Comparison of ENCODE assay signal across 28 mouse cellular contexts in the genomic region with DNA sequence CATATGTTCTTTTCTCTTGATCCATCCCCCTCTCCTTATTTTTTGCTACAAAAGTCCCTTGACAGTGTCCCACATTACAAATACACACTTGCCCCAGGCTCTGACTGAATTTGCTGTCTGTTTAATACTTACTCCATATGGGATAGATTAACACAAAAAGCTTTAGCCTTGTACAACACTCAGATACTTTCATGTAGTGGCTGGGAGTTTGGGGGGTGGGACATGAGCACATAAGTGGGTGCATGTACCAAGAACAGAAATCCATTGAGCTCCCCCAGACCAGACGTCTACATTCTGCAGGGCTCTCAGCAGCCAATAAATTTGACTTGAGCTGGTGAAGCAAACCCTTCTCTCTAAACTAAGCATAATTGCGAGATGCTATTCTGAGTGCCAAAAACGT.
DNase-seq lines count a peak whose midpoint lies in the region; ATAC-seq lines count a peak whose summit lies in the region.
"Had no signal": no experiment of that assay in that cellular context is flagged by ENCODE, and none has a peak within 500 bp of the region (broad histone marks: within the 10 kb centered on the region; RNA-seq: fewer than 3 reads in every experiment).

No protein-coding gene starts in this region.

- no peaks in the 10 kb centered on the region for H3K36me3 ChIP-seq in midbrain, embryonic 11.5 days (ENCODE audit: control insufficient read depth, insufficient read depth, low read length)
- H3K36me3 ChIP-seq in midbrain, embryonic 13.5 days = no peaks in the 10 kb centered on the region
- no peaks in the 10 kb centered on the region for H3K36me3 ChIP-seq in embryonic facial prominence, embryonic 15.5 days
- H3K36me3 ChIP-seq in limb, embryonic 12.5 days = no peaks in the 10 kb centered on the region
- H3K36me3 ChIP-seq: forebrain, embryonic 12.5 days; heart, embryonic 10.5 days; heart, embryonic 15.5 days; intestine, embryonic 15.5 days; liver, embryonic 12.5 days; midbrain, embryonic 15.5 days had no signal

- H3K4me3 ChIP-seq in midbrain, embryonic 11.5 days (ENCODE audit: low read depth, low read length) = no peak overlapping the region
- no peak overlapping the region for H3K4me3 ChIP-seq in midbrain, embryonic 13.5 days (replicated peaks)
- no peak overlapping the region for H3K4me3 ChIP-seq in embryonic facial prominence, embryonic 15.5 days (replicated peaks)
- no peak overlapping the region for H3K4me3 ChIP-seq in limb, embryonic 12.5 days (replicated peaks)
- H3K4me3 ChIP-seq: forebrain, embryonic 12.5 days; heart, embryonic 10.5 days; heart, embryonic 15.5 days; intestine, embryonic 15.5 days; layer of hippocampus, adult 2 months; left cerebral cortex, adult 2 months; liver, embryonic 12.5 days; megakaryocyte, embryonic 14.5 days; midbrain, embryonic 15.5 days had no signal

- no peak overlapping the region for H3K9ac ChIP-seq in midbrain, embryonic 11.5 days (ENCODE audit: low read length)
- no peak overlapping the region for H3K9ac ChIP-seq in midbrain, embryonic 13.5 days (replicated peaks)
- no peak overlapping the region for H3K9ac ChIP-seq in embryonic facial prominence, embryonic 15.5 days
- no peak overlapping the region for H3K9ac ChIP-seq in limb, embryonic 12.5 days (replicated peaks)
- H3K9ac ChIP-seq: forebrain, embryonic 12.5 days; forebrain, postnatal 0 days; heart, embryonic 15.5 days; intestine, embryonic 15.5 days; liver, embryonic 12.5 days; liver, postnatal 0 days; midbrain, embryonic 15.5 days had no signal

- no peaks in the 10 kb centered on the region for H3K9me3 ChIP-seq in midbrain, embryonic 11.5 days (ENCODE audit: control insufficient read depth, low read length)
- no peaks in the 10 kb centered on the region for H3K9me3 ChIP-seq in midbrain, embryonic 13.5 days
- no peaks in the 10 kb centered on the region for H3K9me3 ChIP-seq in embryonic facial prominence, embryonic 15.5 days (replicated peaks)
- H3K9me3 ChIP-seq in limb, embryonic 12.5 days = no peaks in the 10 kb centered on the region
- H3K9me3 ChIP-seq: forebrain, embryonic 12.5 days; heart, embryonic 10.5 days; heart, embryonic 15.5 days; intestine, embryonic 15.5 days; liver, embryonic 12.5 days; midbrain, embryonic 15.5 days had no signal

- H3K4me2 ChIP-seq in midbrain, embryonic 11.5 days = no peak overlapping the region
- H3K4me2 ChIP-seq in midbrain, embryonic 13.5 days (replicated peaks) = no peak overlapping the region
- peak overlapping the region; percentile 17; the same call in 1 of the 2 replicates for H3K4me2 ChIP-seq in embryonic facial prominence, embryonic 15.5 days (replicated peaks)
- peak overlapping the region; percentile 16 for H3K4me2 ChIP-seq in limb, embryonic 12.5 days
- H3K4me2 ChIP-seq: forebrain, embryonic 12.5 days; heart, embryonic 15.5 days; intestine, embryonic 15.5 days; liver, embryonic 12.5 days; midbrain, embryonic 15.5 days had no signal

- 81% methylated on average over 3 of the region's 3 CpGs for WGBS in midbrain, embryonic 11.5 days
- 79% methylated on average over 3 of the region's 3 CpGs for WGBS in midbrain, embryonic 13.5 days
- 28% methylated on average over 3 of the region's 3 CpGs for WGBS in embryonic facial prominence, embryonic 15.5 days
- 17% methylated on average over 3 of the region's 3 CpGs for WGBS in limb, embryonic 12.5 days

- H3K4me1 ChIP-seq in midbrain, embryonic 11.5 days (ENCODE audit: control insufficient read depth, insufficient read depth, low read length) = peaks cover 11% of the 10 kb centered on the region
- peaks cover 19% of the 10 kb centered on the region for H3K4me1 ChIP-seq in midbrain, embryonic 13.5 days (replicated peaks)
- H3K4me1 ChIP-seq in embryonic facial prominence, embryonic 15.5 days = peaks cover 24% of the 10 kb centered on the region
- peaks cover 63% of the 10 kb centered on the region for H3K4me1 ChIP-seq in limb, embryonic 12.5 days (replicated peaks)
- H3K4me1 ChIP-seq: liver, embryonic 12.5 days; megakaryocyte, embryonic 14.5 days had no signal

- H3K27me3 ChIP-seq in midbrain, embryonic 11.5 days (ENCODE audit: control insufficient read depth, insufficient read depth, low read length) = no peaks in the 10 kb centered on the region
- H3K27me3 ChIP-seq in midbrain, embryonic 13.5 days = no peaks in the 10 kb centered on the region
- no peaks in the 10 kb centered on the region for H3K27me3 ChIP-seq in embryonic facial prominence, embryonic 15.5 days
- no peaks in the 10 kb centered on the region for H3K27me3 ChIP-seq in limb, embryonic 12.5 days
- H3K27me3 ChIP-seq: forebrain, embryonic 12.5 days; heart, embryonic 15.5 days; intestine, embryonic 15.5 days; liver, embryonic 12.5 days; megakaryocyte, embryonic 14.5 days; midbrain, embryonic 15.5 days had no signal

- ATAC-seq in midbrain, embryonic 11.5 days (ENCODE audit: low FRiP score) = no peak
- ATAC-seq in midbrain, embryonic 13.5 days = no peak
- peak; percentile 81 for ATAC-seq in embryonic facial prominence, embryonic 15.5 days (ENCODE audit: insufficient number of reproducible peaks, low FRiP score, low TSS enrichment, low read depth)
- ATAC-seq in limb, embryonic 12.5 days (ENCODE audit: insufficient number of reproducible peaks, insufficient read depth, low FRiP score, low TSS enrichment, low read depth) = peak; percentile 87
- ATAC-seq in activated CD4-positive, CD25-positive, alpha-beta regulatory T cell, adult 4 months = no peak
- ATAC-seq in megakaryocyte, adult 5-6 weeks (ENCODE audit: poor library complexity, severe bottlenecking) = no peak
- ATAC-seq: forebrain, postnatal 0 days; hindbrain, embryonic 16.5 days; intestine, embryonic 15.5 days; liver, embryonic 12.5 days; liver, postnatal 0 days; midbrain, embryonic 15.5 days; Patski had no signal

- H3K27ac ChIP-seq in midbrain, embryonic 11.5 days (ENCODE audit: low read depth, low read length) = no peak overlapping the region
- H3K27ac ChIP-seq in midbrain, embryonic 13.5 days = no peak overlapping the region
- peak overlapping the region; percentile 63 for H3K27ac ChIP-seq in embryonic facial prominence, embryonic 15.5 days (replicated peaks)
- H3K27ac ChIP-seq in limb, embryonic 12.5 days = peak overlapping the region; percentile 90
- H3K27ac ChIP-seq: forebrain, embryonic 12.5 days; heart, embryonic 10.5 days; heart, embryonic 15.5 days; intestine, embryonic 15.5 days; layer of hippocampus, adult 2 months; left cerebral cortex, adult 2 months; liver, embryonic 12.5 days; midbrain, embryonic 15.5 days had no signal

- DNase-seq in midbrain, embryonic 11.5 days (ENCODE audit: low spot score, missing footprints) = peak; percentile 74
- DNase-seq in testis, postnatal 14 days (ENCODE audit: low spot score) = no peak
- no peak for DNase-seq in retina, embryonic 14.5 days (ENCODE audit: low spot score)
- DNase-seq: adrenal gland, postnatal 36 days; cerebellum, adult 18-20 months; cerebellum, postnatal 10 days; forebrain, postnatal 0 days; gastrocnemius, postnatal 10 days; kidney, adult 2 months; kidney, postnatal 36 days; liver, postnatal 0 days; lung, postnatal 36 days had no signal

Comparison
In these comparisons a context has a peak if more than half of its experiments do, and no peak if none do; other contexts are left out.
1. ATAC-seq: peak in embryonic facial prominence, embryonic 15.5 days (single experiment) and limb, embryonic 12.5 days (single experiment); none in midbrain, embryonic 11.5 days (single experiment), midbrain, embryonic 13.5 days (single experiment), activated CD4-positive, CD25-positive, alpha-beta regulatory T cell, adult 4 months (single experiment) and megakaryocyte, adult 5-6 weeks (single experiment).
2. H3K27ac ChIP-seq: peak in embryonic facial prominence, embryonic 15.5 days (single experiment) and limb, embryonic 12.5 days (single experiment); none in midbrain, embryonic 11.5 days (single experiment) and midbrain, embryonic 13.5 days (single experiment).
3. H3K4me2 ChIP-seq: peak in embryonic facial prominence, embryonic 15.5 days (single experiment) and limb, embryonic 12.5 days (single experiment); none in midbrain, embryonic 11.5 days (single experiment) and midbrain, embryonic 13.5 days (single experiment).